Mouse (Mus musculus) heart, embryonic 16.5 days (tissue): ENCODE measurements around the gene Troap. TPM values are rescaled to one million over a fixed set of nuclear protein-coding genes. Genes with fewer than 3 reads are reported as not detected.

Source experiments
- ATAC-seq: fragments of 200-750 bp; cut with Nextera tagmentation; replicated peaks from 2 replicates; pipeline ENCODE4 v1.8.0; 2017; ENCODE audit warnings: moderate number of reproducible peaks; ENCODE audit not compliant: insufficient read depth, low FRiP score; ENCODE audit errors: extremely low read depth
- H3K27ac ChIP-seq: fragments of 300-500 bp; sonication (generic); 2 replicates; pipeline ENCODE4 v1.5.1; 2014; ENCODE audit warnings: mild to moderate bottlenecking, low read length, control low read depth, moderate library complexity
- H3K27me3 ChIP-seq: fragments of 300-500 bp; sonication (generic); 2 replicates; pipeline ENCODE4 v1.6.1; 2014; ENCODE audit warnings: low read length, mixed read lengths; ENCODE audit not compliant: control insufficient read depth, insufficient read depth
- H3K36me3 ChIP-seq: fragments of 300-500 bp; sonication (generic); 2 replicates; pipeline ENCODE4 v1.6.1; 2014; ENCODE audit not compliant: control insufficient read depth, insufficient read depth
- H3K4me1 ChIP-seq: fragments of 300-500 bp; sonication (generic); 2 replicates; pipeline ENCODE4 v1.6.1; 2014; ENCODE audit warnings: low read length, mixed read lengths; ENCODE audit not compliant: control insufficient read depth, insufficient read depth
- H3K4me2 ChIP-seq: fragments of 300-500 bp; sonication (generic); 2 replicates; pipeline ENCODE4 v1.6.1; 2014; ENCODE audit warnings: low read depth, mild to moderate bottlenecking, control low read depth, low read length
- H3K4me3 ChIP-seq: fragments of 300-500 bp; sonication (generic); 2 replicates; pipeline ENCODE4 v1.5.1; 2014; ENCODE audit warnings: mild to moderate bottlenecking, control low read depth, low read length
- H3K9ac ChIP-seq: fragments of 300-500 bp; sonication (generic); 2 replicates; pipeline ENCODE4 v1.6.1; 2014; ENCODE audit warnings: low read length, control low read depth
- H3K9me3 ChIP-seq: fragments of 300-500 bp; sonication (generic); replicated peaks from 2 replicates; pipeline ENCODE4 v1.6.1; 2016; ENCODE audit warnings: low read length; ENCODE audit not compliant: control insufficient read depth
- WGBS: fragments of 180-500 bp; shearing (Covaris S2); extraction: QIAGEN DNeasy Blood & Tissue Kit; methylation state at CpG from one replicate; pipeline ENCODE4 v1.1.7; 2014; 5-methylcytosine and 5-hydroxymethylcytosine counted together
- polyA plus RNA-seq: library from polyadenylated mRNA; unstranded; fragments of >200 nt; fragmentation: Nextera tagmentation; extraction: Ambion mirVana; gene quantifications from 2 replicates; pipeline ENCODE4 v1.2.1, GENCODE M21; 2015

Gene Troap
- polyA plus RNA-seq, 1 experiment from 2014 or later, result 29.4 TPM

- ATAC-seq, result no peak
- Histone ChIP-seq H3K9ac (no peak overlapping the region), H3K4me2 (no peak overlapping the region), H3K36me3 (no peaks in the 10 kb centered on the region), H3K9me3 (no peaks in the 10 kb centered on the region), H3K4me3 (no peak overlapping the region), H3K4me1 (no peaks in the 10 kb centered on the region; the same call in 1 of the 2 replicates), H3K27me3 (no peaks in the 10 kb centered on the region), H3K27ac (no peak overlapping the region)
- WGBS, result 57% methylated on average over 14 of the region's 14 CpGs
These were observed 40.1 kb downstream of the Troap start for GRCm38 (mm10) chr15:99114312-99115064.

- no peak for ATAC-seq
- Histone ChIP-seq H3K9ac (no peak overlapping the region), H3K9me3 (no peaks in the 10 kb centered on the region), H3K36me3 (no peaks in the 10 kb centered on the region), H3K27me3 (no peaks in the 10 kb centered on the region), H3K27ac (no peak overlapping the region), H3K4me3 (no peak overlapping the region), H3K4me1 (no peaks in the 10 kb centered on the region; the same call in 1 of the 2 replicates), H3K4me2 (no peak overlapping the region)
- 83% methylated on average over 7 of the region's 7 CpGs for WGBS
These were observed 40.7 kb downstream of the Troap start for GRCm38 (mm10) chr15:99115065-99115423.

DNA sequence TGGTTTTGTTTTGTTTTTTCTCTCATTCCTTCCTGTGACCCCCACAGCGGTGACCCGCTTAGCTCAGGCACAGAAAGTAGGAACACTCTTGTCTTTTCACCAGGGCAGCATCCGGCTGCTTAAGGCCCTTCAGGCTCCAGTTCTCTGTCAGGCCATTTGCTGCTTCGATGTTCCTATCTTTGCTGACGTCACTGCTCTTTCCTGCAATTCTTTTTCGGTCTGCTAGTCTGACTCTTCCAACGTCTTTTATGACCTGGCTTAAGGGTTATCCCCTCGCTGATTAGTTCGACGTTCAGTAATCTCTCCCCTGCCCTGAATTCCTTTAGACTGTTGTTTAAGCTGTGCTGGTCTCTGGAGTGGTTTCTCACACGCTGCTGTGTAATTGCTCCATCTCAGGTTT lies 42.2 kb downstream of the Troap start:
- whole genome bisulfite sequencing, result 26% methylated on average over 11 of the region's 11 CpGs
- no peaks in the 10 kb centered on the region for H3K36me3 ChIP-seq
- ATAC-seq, result peak; percentile 74
- no peaks in the 10 kb centered on the region for H3K27me3 ChIP-seq
- H3K9ac ChIP-seq, result no peak overlapping the region
- no peak overlapping the region for H3K4me3 ChIP-seq
- peaks cover 4% of the 10 kb centered on the region; the same call in 1 of the 2 replicates for H3K4me1 ChIP-seq
- H3K27ac ChIP-seq, result peak overlapping the region; percentile 53; the same call in 1 of the 2 replicates
- no peaks in the 10 kb centered on the region for H3K9me3 ChIP-seq
- H3K4me2 ChIP-seq, result no peak overlapping the region

GRCm38 (mm10) chr15:99120814-99121213 lies 46.4 kb downstream of the Troap start:
- peak overlapping the region; percentile 10; the same call in 1 of the 2 replicates for H3K4me2 ChIP-seq
- H3K9me3 ChIP-seq, result no peaks in the 10 kb centered on the region
- H3K4me3 ChIP-seq, result no peak overlapping the region
- no peaks in the 10 kb centered on the region for H3K27me3 ChIP-seq
- 12% methylated on average over 11 of the region's 11 CpGs for WGBS
- H3K27ac ChIP-seq, result no peak overlapping the region
- 0 out of 2 replicates have a peak overlapping the region, but pooled peaks have one; percentile 20 for H3K9ac ChIP-seq
- H3K4me1 ChIP-seq, result peaks cover 9% of the 10 kb centered on the region
- no peaks in the 10 kb centered on the region for H3K36me3 ChIP-seq
- no peak for ATAC-seq

- H3K27me3 ChIP-seq, result no peaks in the 10 kb centered on the region
- no peak for ATAC-seq
- no peaks in the 10 kb centered on the region for H3K9me3 ChIP-seq
- WGBS, result 64% methylated on average over 2 of the region's 2 CpGs
- no peak overlapping the region for H3K4me2 ChIP-seq
- peaks cover 9% of the 10 kb centered on the region for H3K4me1 ChIP-seq
- H3K27ac ChIP-seq, result no peak overlapping the region
- H3K4me3 ChIP-seq, result no peak overlapping the region
- H3K36me3 ChIP-seq, result no peaks in the 10 kb centered on the region
- no peak overlapping the region for H3K9ac ChIP-seq
These were observed 48.3 kb downstream of the Troap start for GRCm38 (mm10) chr15:99122642-99123041.

DNA sequence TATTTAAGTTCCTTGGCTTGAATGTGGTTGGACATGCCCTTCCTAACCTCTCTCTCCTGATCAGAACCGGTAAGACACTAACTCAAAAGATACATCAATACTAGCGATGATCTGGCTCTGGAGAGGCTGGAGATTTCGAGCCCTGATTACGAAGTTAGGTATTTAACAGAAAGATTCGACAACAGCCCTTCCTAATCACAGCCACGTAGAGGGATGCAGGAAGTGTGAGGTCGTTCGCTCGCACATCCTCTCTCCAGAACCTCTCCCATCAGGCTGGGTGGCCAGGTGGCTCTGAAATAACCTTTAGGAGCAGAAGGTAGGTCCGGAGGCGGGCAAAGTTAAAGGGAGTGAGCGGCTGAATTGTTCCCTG lies 51.3 kb downstream of the Troap start, which contains the start of gene Spats2:
Gene Spats2 (plus strand): TSS at position 206 of the 370 bp plus-strand sequence.
- Histone ChIP-seq H3K27ac (peak within 1 kb of the TSS; percentile 95), H3K4me3 (peak within 1 kb of the TSS; percentile 90), H3K4me2 (peak within 1 kb of the TSS; percentile 80), H3K9ac (peak within 1 kb of the TSS; percentile 95), H3K36me3 (no peaks in the 10 kb centered on the region), H3K9me3 (no peaks in the 10 kb centered on the region), H3K27me3 (no peaks in the 10 kb centered on the region), H3K4me1 (peaks cover 24% of the 10 kb centered on the region)
- ATAC-seq, result no peak
- 1% methylated on average over 12 of the region's 12 CpGs for WGBS

GRCm38 (mm10) chr15:99126081-99126815 lies 51.9 kb downstream of the Troap start:
- Histone ChIP-seq H3K9me3 (no peaks in the 10 kb centered on the region), H3K4me3 (peak overlapping the region; percentile 90), H3K9ac (peak overlapping the region; percentile 95), H3K27me3 (no peaks in the 10 kb centered on the region), H3K4me2 (peak overlapping the region; percentile 80), H3K4me1 (peaks cover 22% of the 10 kb centered on the region), H3K36me3 (no peaks in the 10 kb centered on the region), H3K27ac (peak overlapping the region; percentile 95)
- under 1% methylated on average over 99 of the region's 115 CpGs for WGBS
- ATAC-seq, result peak; percentile 88

GRCm38 (mm10) chr15:99126816-99127365 lies 52.5 kb downstream of the Troap start:
- Histone ChIP-seq H3K27ac (peak overlapping the region; percentile 95), H3K4me3 (peak overlapping the region; percentile 90), H3K9ac (peak overlapping the region; percentile 95), H3K4me2 (peak overlapping the region; percentile 80), H3K27me3 (no peaks in the 10 kb centered on the region), H3K36me3 (no peaks in the 10 kb centered on the region), H3K4me1 (peaks cover 22% of the 10 kb centered on the region), H3K9me3 (no peaks in the 10 kb centered on the region)
- ATAC-seq, result no peak
- WGBS, result under 1% methylated on average over 29 of the region's 35 CpGs
